Mouse (Mus musculus): ENCODE measurements at regions not wholly inside any gene's neighbourhood (a gene's known extent, or its start where the extent isn't known, plus 50 kb on each side); places are given as distances from the start of the nearest gene placed in this dataset.

GRCm38 (mm10) chr8:10814499-10814898 lies 193.8 kb downstream of the Irs2 start:
- no peak for TF ChIP-seq TAL1 (IDR thresholded peaks at IDR 0.05; ENCODE audit: low read length)
- TF ChIP-seq GATA1 (IDR thresholded peaks at IDR 0.05; ENCODE audit: low read length): no peak
